Mouse (Mus musculus) C2C12 (cell line): ENCODE measurements at regions not wholly inside any gene's neighbourhood (a gene's known extent, or its start where the extent isn't known, plus 50 kb on each side); places are given as distances from the start of the nearest gene placed in this dataset.

Experiments used
- CEBPB ChIP-seq: IDR thresholded peaks from one replicate; pipeline ENCODE4 v1.6.1; 2011; ENCODE audit warnings: low read depth, mild to moderate bottlenecking, control low read depth, moderate library complexity
- CTCF ChIP-seq: IDR thresholded peaks from one replicate; pipeline ENCODE4 v1.5.1; 2011; ENCODE audit not compliant: control insufficient read depth, insufficient read depth, insufficient read length
- FOSL1 ChIP-seq: IDR thresholded peaks from one replicate; pipeline ENCODE4 v1.8.0; 2011; ENCODE audit warnings: mild to moderate bottlenecking, low read length; ENCODE audit not compliant: poor library complexity, insufficient read depth, severe bottlenecking
- MAX ChIP-seq: IDR thresholded peaks from one replicate; pipeline ENCODE4 v1.6.1; 2011; ENCODE audit warnings: mild to moderate bottlenecking, control low read depth
- MYOD1 ChIP-seq: IDR thresholded peaks from one replicate; pipeline ENCODE4 v1.6.1; 2011; ENCODE audit warnings: low read depth; ENCODE audit not compliant: control insufficient read depth, insufficient read length
- MYOG ChIP-seq: IDR thresholded peaks from one replicate; pipeline ENCODE4 v1.6.1; 2011; ENCODE audit not compliant: control insufficient read depth, insufficient read length; ENCODE audit errors: extremely low read depth
- USF1 ChIP-seq: IDR thresholded peaks from one replicate; pipeline ENCODE4 v1.6.1; 2011; ENCODE audit warnings: low read depth, mild to moderate bottlenecking, control low read depth, moderate library complexity

DNA sequence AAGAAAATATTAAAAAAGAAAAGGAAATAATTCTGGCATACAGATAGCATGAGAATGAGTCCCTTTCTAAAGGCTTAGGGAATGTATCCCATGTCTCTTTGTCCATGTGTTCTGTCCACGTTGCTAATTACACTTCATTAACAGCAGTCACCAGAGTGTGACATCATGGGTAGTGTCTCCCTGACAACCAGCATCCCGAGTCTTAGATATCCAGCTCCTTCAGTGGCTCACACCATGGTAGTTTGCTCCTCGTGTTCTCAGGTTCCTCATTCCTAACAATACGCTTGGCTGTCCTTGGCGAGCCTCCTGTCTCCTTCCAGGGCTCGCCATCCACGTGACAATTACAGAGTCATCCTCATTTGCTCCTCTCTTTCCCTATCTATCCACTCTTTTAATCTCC lies 388.1 kb upstream of the Dynlrb2 start:
- TF ChIP-seq CTCF (no peak), CEBPB (no peak), FOSL1 (no peak), MAX (no peak), MYOG (no peak), USF1 (no peak), MYOD1 (no peak)
